Mouse (Mus musculus): ENCODE measurements at regions not wholly inside any gene's neighbourhood (a gene's known extent, or its start where the extent isn't known, plus 50 kb on each side); places are given as distances from the start of the nearest gene placed in this dataset.

DNA sequence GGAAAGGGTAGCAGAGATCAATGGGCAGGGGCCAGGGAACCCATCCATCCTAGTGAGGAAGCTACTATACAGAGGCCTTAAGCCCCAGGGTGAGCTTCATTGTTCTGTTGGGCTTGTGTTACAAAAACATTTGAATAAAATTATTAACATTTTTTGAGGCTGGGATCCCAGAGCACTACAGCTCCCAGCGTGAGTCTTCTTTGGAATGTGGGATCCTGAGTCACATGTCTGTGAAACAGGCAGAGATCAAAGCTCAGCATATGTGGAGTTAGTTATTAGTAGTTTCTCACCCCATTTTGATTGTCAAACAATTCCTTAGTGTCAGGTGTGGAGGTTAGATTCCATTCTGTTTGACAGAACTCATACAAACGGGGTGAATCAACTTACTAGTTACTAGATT lies 79.7 kb upstream of the Creb5 start:
- H3K36me3 ChIP-seq (replicated peaks in 1 of 2; ENCODE audit: control insufficient read depth in 1 of 2, insufficient read depth in 1 of 2, low read length in 1 of 2) = no peaks in the 10 kb centered on the region
- no peaks in the 10 kb centered on the region for H3K9me3 ChIP-seq (replicated peaks; ENCODE audit: low read length)
- dilution Hi-C loops (cut with MboI; ENCODE audit: extremely low pct_ligation_motif_present, extremely low pct_unique_long_range_greater_than_20kb, low sequenced_read_pairs) = no loop called here
- H3K9ac ChIP-seq (ENCODE audit: insufficient read depth, low read depth) = no peak overlapping the region
- no peak overlapping the region for H3K4me2 ChIP-seq (ENCODE audit: insufficient read depth, low read depth, poor library complexity, severe bottlenecking)
- DNase-seq (ENCODE audit: extremely low read depth) = no peak
- no peak overlapping the region for H3K27ac ChIP-seq (ENCODE audit: insufficient read depth, low read depth)
- TF ChIP-seq MYC (IDR thresholded peaks at IDR 0.05; ENCODE audit: low read depth, low read length) = no peak
- no peak for TF ChIP-seq USF2 (conservative IDR thresholded peaks at IDR 0.05; ENCODE audit: low read depth, low read length)
- no peak for TF ChIP-seq JUN (IDR thresholded peaks at IDR 0.05; ENCODE audit: insufficient read depth, low read depth, low read length)
- TF ChIP-seq POLR2A (IDR thresholded peaks at IDR 0.05; ENCODE audit: low read depth, low read length) = no peak
- no peak for TF ChIP-seq ETS1 (conservative IDR thresholded peaks at IDR 0.05; ENCODE audit: low read depth, low read length)
- TF ChIP-seq CHD1 (IDR thresholded peaks at IDR 0.05; ENCODE audit: low read depth, low read length) = no peak
- no peak for TF ChIP-seq MXI1 (IDR thresholded peaks at IDR 0.05; ENCODE audit: low read depth, low read length)
- TF ChIP-seq BHLHE40 (IDR thresholded peaks at IDR 0.05; ENCODE audit: low read depth, low read length) = no peak
- no peak for TF ChIP-seq KAT2A (IDR thresholded peaks at IDR 0.05; ENCODE audit: insufficient replicate concordance, low read length)
- no peak for TF ChIP-seq ZNF384 (IDR thresholded peaks at IDR 0.05; ENCODE audit: low read depth, low read length)
- TF ChIP-seq ELF1 (IDR thresholded peaks at IDR 0.05; ENCODE audit: low read depth, low read length) = no peak
- TF ChIP-seq POLR2AphosphoS2 (IDR thresholded peaks at IDR 0.05; ENCODE audit: low read depth, low read length) = no peak
- no peak overlapping the region for H3K4me3 ChIP-seq (replicated peaks in 1 of 3; ENCODE audit: low read depth in 2 of 3, low read length in 2 of 3, poor library complexity in 1 of 3)
- in situ Hi-C loops (cut with MboI; ENCODE audit: low pct_ligation_motif_present, low pct_unique_long_range_greater_than_20kb, low sequenced_read_pairs) = no loop called here
- H3K4me1 ChIP-seq (ENCODE audit: control insufficient read depth in 1 of 2, insufficient read depth in 2 of 2) = 0 out of 4 replicates have a peak, but pooled peaks cover 0 to 3% of the 10 kb centered on the region in 2 experiments
- H3K79me2 ChIP-seq (replicated peaks; ENCODE audit: control insufficient read depth, extremely low read depth, insufficient read depth, poor library complexity, severe bottlenecking) = no peaks in the 10 kb centered on the region
- H3K27me3 ChIP-seq (replicated peaks) = no peaks in the 10 kb centered on the region

DNA sequence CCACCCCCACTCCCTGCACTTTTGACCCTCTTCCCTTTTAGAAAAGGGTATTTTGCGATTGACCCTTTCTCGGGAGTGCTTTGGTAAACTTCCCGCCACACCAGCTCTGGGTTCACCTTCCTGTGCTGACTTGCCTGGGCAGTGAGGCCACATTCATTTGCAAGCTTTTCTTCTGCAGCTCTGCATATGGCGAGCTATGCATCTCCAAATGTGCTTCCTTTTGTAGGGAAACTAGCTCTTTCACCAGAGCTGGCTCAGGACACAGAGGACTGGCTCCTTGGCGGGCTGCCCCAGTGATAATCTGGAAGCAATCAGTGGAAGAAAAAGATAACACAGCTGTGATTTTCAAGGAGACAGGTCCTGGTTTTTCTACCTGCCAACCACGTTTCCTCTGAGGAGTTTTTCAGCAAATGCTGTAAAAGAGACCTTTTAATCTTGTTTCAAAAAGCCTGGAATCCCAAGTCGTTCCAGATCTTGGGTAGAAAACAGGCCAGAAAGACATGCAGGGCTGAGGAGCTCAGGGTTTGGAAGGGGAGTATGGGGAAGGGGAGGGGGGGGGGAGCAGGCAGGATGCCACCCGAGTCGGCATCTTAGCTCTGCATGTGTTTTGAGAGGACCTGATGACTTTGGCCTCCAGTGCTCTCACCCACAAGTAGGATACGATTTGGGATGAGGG lies 85.7 kb upstream of the Creb5 start:
- no peak overlapping the region for H3K4me2 ChIP-seq (ENCODE audit: insufficient read depth, low read depth, poor library complexity, severe bottlenecking)
- in situ Hi-C loops (cut with MboI; ENCODE audit: low pct_ligation_motif_present, low pct_unique_long_range_greater_than_20kb, low sequenced_read_pairs) (no loop called here), dilution Hi-C loops (cut with MboI; ENCODE audit: extremely low pct_ligation_motif_present, extremely low pct_unique_long_range_greater_than_20kb, low sequenced_read_pairs) (no loop called here)
- H3K27ac ChIP-seq (ENCODE audit: insufficient read depth, low read depth) = no peak overlapping the region
- H3K36me3 ChIP-seq (replicated peaks in 1 of 2; ENCODE audit: control insufficient read depth in 1 of 2, insufficient read depth in 1 of 2, low read length in 1 of 2) = no peaks in the 10 kb centered on the region
- TF ChIP-seq EP300 (IDR thresholded peaks at IDR 0.05; ENCODE audit: low read length) = no peak
- no peak for TF ChIP-seq CHD1 (IDR thresholded peaks at IDR 0.05; ENCODE audit: low read depth, low read length)
- TF ChIP-seq USF2 (conservative IDR thresholded peaks at IDR 0.05; ENCODE audit: low read depth, low read length) = no peak
- TF ChIP-seq MXI1 (IDR thresholded peaks at IDR 0.05; ENCODE audit: low read depth, low read length) = no peak
- TF ChIP-seq SIN3A (IDR thresholded peaks at IDR 0.05; ENCODE audit: low read length) = no peak
- no peak for TF ChIP-seq JUND (conservative IDR thresholded peaks at IDR 0.05; ENCODE audit: low read depth, low read length)
- no peak for TF ChIP-seq E2F4 (IDR thresholded peaks at IDR 0.05; ENCODE audit: insufficient replicate concordance, low read depth, low read length)
- no peak for TF ChIP-seq RAD21 (IDR thresholded peaks at IDR 0.05; ENCODE audit: low read depth, low read length)
- TF ChIP-seq CHD2 (IDR thresholded peaks at IDR 0.05; ENCODE audit: low read length) = no peak
- TF ChIP-seq ZMIZ1 (IDR thresholded peaks at IDR 0.05; ENCODE audit: low read depth, low read length) = no peak
- TF ChIP-seq RCOR1 (conservative IDR thresholded peaks at IDR 0.05; ENCODE audit: low read depth, low read length) = no peak
- no peak for TF ChIP-seq MEF2A (IDR thresholded peaks at IDR 0.05; ENCODE audit: borderline replicate concordance, low read depth, low read length)
- TF ChIP-seq MAZ (IDR thresholded peaks at IDR 0.05; ENCODE audit: low read depth, low read length) = no peak
- H3K4me3 ChIP-seq (replicated peaks in 1 of 3; ENCODE audit: low read depth in 2 of 3, low read length in 2 of 3, poor library complexity in 1 of 3) = no peak overlapping the region
- H3K4me1 ChIP-seq (ENCODE audit: control insufficient read depth in 1 of 2, insufficient read depth in 2 of 2) = no peaks in the 10 kb centered on the region
- no peaks in the 10 kb centered on the region for H3K27me3 ChIP-seq (replicated peaks)
- DNase-seq (ENCODE audit: extremely low read depth) = no peak
- H3K79me2 ChIP-seq (replicated peaks; ENCODE audit: control insufficient read depth, extremely low read depth, insufficient read depth, poor library complexity, severe bottlenecking) = no peaks in the 10 kb centered on the region
- no peaks in the 10 kb centered on the region for H3K9me3 ChIP-seq (replicated peaks; ENCODE audit: low read length)
- no peak overlapping the region for H3K9ac ChIP-seq (ENCODE audit: insufficient read depth, low read depth)

Measured in CH12.LX (cell line).